Mouse (Mus musculus): ENCODE data around the gene Tmem97.
"Not testable (repeated sequence)": the region's sequence is repeated elsewhere in the genome, so short reads cannot be mapped to it uniquely, and the experiment has no call there.

DNA sequence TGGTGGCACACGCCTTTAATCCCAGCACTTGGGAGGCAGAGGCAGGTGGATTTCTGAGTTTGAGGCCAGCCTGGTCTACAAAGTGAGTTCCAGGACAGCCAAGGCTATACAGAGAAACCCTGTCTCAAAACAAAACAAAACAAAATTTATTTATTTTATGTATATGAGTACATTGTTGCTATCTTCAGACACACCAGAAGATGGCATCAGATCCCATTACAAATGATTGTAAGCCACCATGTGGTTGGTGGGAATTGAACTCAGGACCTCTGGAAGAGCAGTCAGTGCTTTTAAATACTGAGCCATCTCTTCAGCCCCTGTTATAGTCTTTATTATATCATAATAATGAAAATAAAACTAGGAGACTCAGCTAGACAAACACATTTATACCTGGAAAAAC is 37.1 kb upstream of the Tmem97 start:
- TF ChIP-seq CTCF (IDR thresholded peaks at IDR 0.05; ENCODE audit: borderline replicate concordance, extremely low read depth, insufficient read depth, insufficient read length); POLR2A (IDR thresholded peaks at IDR 0.05; ENCODE audit: borderline replicate concordance, extremely low read depth, insufficient read depth, insufficient read length, poor library complexity, severe bottlenecking): not testable (repeated sequence)

All from brain, embryonic 14.5 days (tissue).